Mouse (Mus musculus) thymus, adult 2 months (tissue): Measurements from ENCODE around the gene Rassf8.

Experiments
- CTCF ChIP-seq: fragments of 200-500 bp; IDR thresholded peaks from 2 replicates; pipeline ENCODE4 v1.5.1; 2012; ENCODE audit warnings: mild to moderate bottlenecking, control low read depth, low read length, moderate library complexity, borderline replicate concordance; ENCODE audit not compliant: control insufficient read depth, poor library complexity, insufficient read depth; ENCODE audit errors: extremely low read depth
- POLR2A ChIP-seq: fragments of 200-500 bp; IDR thresholded peaks from 2 replicates; pipeline ENCODE4 v1.6.1; 2012; ENCODE audit warnings: mild to moderate bottlenecking, low read length, control low read depth, moderate library complexity; ENCODE audit not compliant: control insufficient read depth, poor library complexity, insufficient read depth; ENCODE audit errors: extremely low read depth

- TF ChIP-seq CTCF, result no peak
- no peak for TF ChIP-seq POLR2A
Observed at GRCm38 (mm10) chr6:145797692-145798091, 51.1 kb downstream of the Rassf8 start.
